Mouse (Mus musculus) heart, postnatal 0 days (tissue): ENCODE measurements around the gene Pde4d.

Source experiments
- CTCF ChIP-seq: IDR thresholded peaks from 2 replicates; pipeline ENCODE4 v1.5.1; 2016; ENCODE audit warnings: antibody characterized with exemption, control low read depth, low read depth
- EP300 ChIP-seq: IDR thresholded peaks from 2 replicates; pipeline ENCODE4 v1.6.1; 2016; ENCODE audit warnings: antibody characterized with exemption, low read depth

DNA sequence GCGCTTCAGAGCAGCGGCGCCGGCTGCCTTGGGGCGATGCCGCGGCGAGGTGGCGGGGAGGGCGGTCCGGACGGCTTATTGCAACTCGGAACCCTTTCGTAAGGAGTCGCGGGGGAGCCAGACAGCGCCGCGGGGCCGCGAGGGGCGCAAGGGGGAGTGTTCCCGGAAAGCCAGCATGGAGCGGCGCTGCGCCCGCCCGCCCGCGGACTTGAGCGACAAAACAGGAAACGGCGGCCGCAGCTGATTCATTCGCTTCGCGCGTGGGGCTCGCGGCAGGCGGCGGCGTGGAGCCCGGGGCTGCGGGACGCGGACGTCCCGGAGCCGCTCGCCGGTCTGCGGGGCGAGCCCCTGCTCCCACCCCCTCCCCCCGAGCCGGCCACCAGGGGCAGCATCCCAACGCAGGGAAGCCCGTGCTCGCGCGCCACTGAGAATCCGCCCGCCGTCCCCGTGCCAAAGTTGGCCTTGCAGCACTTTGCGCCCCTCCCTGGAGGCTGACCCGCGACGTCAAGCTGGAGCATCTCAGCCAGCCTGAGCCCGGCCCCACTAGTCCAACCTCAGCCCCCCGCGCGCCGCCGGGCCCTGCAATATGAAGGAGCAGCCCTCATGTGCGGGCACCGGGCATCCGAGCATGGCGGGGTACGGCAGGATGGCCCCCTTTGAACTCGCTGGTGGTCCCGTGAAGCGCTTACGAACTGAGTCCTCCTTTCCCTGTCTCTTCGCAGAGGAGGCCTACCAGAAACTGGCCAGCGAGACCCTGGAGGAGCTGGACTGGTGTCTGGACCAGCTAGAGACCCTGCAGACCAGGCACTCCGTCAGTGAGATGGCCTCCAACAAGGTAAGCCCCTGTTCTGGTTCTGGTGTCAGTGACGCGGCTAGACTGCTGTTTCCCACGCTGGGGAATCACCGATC, 1453.4 kb downstream of the Pde4d start:
- TF ChIP-seq CTCF (peak; percentile 52), EP300 (no peak)
